Mouse (Mus musculus): ENCODE results near the gene Rundc3a. TPM values are rescaled to one million over a fixed set of nuclear protein-coding genes. Genes with fewer than 3 reads are reported as not detected.

Gene Rundc3a
- total RNA-seq, 1 experiment from 2014 or later = not detected

DNA sequence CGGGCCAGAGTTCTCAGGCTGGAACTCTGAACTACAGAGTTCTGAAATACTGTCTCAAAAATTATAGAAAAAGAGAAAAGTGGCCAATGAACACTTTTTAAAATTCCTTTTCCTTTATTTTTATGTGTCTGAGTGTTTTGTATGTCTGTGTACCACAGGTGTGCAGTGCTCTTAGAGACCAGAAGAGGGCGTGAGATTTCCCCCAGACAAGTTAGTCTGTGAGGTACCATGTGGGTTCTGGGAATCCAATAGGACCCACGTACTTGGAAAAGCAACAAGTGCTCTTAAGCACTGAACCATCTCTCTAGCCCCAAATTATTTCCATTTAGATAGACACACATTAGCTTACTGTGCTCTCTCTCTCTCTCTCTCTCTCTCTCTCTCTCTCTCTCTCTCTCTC, 48.2 kb downstream of the Rundc3a start:
- ATAC-seq (replicated peaks; ENCODE audit: insufficient number of reproducible peaks, low FRiP score, low TSS enrichment, poor library complexity, severe bottlenecking) = no peak

DNA sequence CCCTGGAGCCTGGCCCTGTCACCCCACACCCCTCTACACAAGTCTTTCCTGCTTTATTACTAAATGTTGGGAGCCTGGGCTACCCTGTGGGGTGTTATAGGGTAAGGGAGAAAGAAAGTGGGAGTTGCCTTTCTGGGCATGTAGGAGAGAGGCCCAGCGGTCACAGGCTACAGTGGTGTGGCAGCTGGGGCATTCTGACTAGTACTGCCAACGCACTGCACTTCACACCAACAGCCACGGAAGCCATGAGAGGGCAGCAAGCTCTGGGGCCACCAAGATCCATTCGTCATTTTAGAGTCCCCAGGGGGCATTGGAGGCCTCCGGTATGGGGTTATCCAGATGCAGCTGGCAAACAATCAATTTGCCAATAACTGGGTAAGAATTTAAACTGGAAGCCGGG, 48.9 kb downstream of the Rundc3a start:
- no peak for ATAC-seq (replicated peaks; ENCODE audit: insufficient number of reproducible peaks, low FRiP score, low TSS enrichment, poor library complexity, severe bottlenecking)

- no peak for ATAC-seq (replicated peaks; ENCODE audit: insufficient number of reproducible peaks, low FRiP score, low TSS enrichment, poor library complexity, severe bottlenecking)
These were observed 50.5 kb downstream of the Rundc3a start for GRCm38 (mm10) chr11:102443740-102444139.

- ATAC-seq (replicated peaks; ENCODE audit: insufficient number of reproducible peaks, low FRiP score, low TSS enrichment, poor library complexity, severe bottlenecking) = no peak
These were observed 51.1 kb downstream of the Rundc3a start for GRCm38 (mm10) chr11:102444321-102444720.

DNA sequence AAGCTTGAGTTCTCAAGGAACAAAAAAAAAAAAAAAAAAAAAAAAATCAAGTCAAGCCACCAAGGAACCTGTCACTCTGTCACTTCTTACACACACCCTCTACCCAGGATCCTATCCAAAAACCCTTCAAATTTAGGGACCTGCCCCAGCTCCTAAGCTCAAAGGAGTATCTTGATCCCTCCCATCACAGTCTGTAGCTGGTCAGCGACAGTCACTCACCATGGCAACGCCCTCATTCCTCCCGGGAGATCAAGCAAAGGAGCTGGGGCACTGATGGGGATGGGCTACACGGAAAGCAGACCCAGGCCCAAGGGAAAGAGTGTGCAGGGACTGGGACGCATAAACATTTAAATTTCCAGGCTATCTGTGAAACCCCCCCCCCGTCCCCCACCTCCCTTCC, 51.6 kb downstream of the Rundc3a start:
- ATAC-seq (replicated peaks; ENCODE audit: insufficient number of reproducible peaks, low FRiP score, low TSS enrichment, poor library complexity, severe bottlenecking) = no peak

DNA sequence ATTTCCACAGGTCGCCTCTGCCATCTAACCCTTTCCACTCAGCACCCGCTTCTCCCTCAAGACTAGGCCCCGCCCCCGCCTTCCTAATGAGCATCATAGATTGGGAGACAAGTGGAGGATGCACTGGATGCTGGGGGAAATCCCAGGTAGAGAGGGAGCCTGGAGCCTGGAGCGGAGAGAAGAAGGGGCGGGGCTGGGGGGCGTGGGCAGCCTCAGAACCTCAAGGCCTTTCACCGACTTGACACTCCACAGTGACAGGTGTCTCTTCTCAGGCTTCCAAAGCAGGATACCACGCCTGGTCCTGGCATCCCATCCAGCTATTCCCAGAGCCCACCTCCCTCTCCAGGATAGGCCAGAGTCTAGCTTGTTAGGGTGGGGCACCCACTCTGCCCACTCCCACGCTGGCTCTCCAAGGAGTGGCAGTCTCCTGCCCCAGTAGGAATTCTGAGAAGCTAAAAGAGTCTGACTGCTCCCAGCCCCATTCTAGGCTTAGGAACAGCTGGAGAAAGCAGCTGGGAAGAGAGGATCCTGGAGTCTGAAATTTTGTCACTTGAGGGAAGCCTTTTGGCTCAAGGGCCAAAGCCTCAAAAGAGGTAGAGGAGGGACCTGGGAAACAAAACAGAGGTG, 52.2 kb downstream of the Rundc3a start:
- ATAC-seq (replicated peaks; ENCODE audit: insufficient number of reproducible peaks, low FRiP score, low TSS enrichment, poor library complexity, severe bottlenecking) = no peak

DNA sequence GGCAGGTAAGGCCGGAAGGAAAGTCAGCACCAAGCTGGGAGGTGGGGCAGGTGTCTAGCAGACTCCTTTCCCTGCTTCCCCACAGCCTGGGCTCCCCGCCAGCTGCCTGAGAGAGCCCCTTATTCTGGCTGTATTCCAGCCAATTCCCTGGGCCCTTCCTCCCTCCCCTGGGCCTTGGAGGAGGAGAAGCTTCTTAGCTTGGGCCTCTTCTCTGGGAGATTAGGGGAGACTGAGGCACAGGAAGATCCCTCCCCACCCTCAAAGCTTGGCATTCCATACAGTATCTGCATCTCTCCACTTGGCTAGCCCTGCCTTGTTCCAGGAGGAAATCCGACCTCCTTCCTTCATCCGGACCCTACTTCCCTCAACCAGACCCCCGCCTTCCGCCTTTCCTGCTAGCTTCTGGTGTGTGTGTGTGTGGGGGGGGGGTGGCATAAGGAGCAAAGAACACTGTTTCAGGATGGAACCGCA, 52.7 kb downstream of the Rundc3a start:
- ATAC-seq (replicated peaks; ENCODE audit: insufficient number of reproducible peaks, low FRiP score, low TSS enrichment, poor library complexity, severe bottlenecking) = no peak

DNA sequence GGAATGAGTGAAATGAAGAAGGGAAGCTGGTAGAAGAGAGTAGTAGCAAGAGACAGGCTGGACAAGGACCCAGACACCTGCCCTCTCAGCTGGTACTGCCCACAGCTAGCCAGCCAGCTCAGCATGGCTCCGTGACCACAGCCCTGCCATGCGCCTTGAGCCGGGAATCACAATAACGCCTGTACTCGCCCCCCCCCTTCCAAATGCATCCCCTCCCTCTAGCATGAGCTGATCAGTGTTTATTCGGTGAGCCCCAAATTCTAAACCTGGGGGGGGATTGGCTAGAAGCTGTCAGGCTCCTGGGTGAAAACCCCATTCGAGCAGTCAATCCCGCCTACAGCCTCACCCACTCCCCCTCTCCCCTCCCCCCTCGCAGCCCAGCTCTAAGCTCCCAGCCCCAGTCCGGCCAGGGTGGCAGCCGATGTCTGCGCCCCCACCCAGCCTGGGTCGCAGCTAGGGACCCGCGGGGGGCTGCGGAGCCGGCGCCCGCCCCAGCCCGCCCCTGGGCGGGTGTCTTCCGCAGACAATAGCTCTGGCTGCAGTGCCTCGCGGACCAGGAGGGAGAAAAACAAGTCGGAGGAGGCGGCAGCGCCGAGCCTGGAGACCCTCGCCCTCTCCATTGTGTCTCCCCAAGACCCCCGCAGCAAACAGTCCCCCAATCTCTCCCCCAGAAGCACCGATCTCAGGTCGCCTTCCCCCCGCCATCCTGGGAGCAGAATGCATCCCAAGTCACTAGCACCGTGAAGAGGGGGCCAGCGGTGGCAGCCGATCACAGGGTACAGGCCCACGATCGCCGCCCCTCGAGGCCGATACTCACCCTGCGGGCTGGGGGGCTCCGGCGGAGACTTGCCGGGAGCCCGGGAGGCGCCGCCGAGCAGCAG, 53.6 kb downstream of the Rundc3a start:
- ATAC-seq (replicated peaks; ENCODE audit: insufficient number of reproducible peaks, low FRiP score, low TSS enrichment, poor library complexity, severe bottlenecking) = no peak

GRCm38 (mm10) chr11:102447497-102447896, 54.3 kb downstream of the Rundc3a start, which contains the start of gene Fam171a2:
Gene Fam171a2 (minus strand): TSS chr11:102447682.
- no peak for ATAC-seq (replicated peaks; ENCODE audit: insufficient number of reproducible peaks, low FRiP score, low TSS enrichment, poor library complexity, severe bottlenecking)

DNA sequence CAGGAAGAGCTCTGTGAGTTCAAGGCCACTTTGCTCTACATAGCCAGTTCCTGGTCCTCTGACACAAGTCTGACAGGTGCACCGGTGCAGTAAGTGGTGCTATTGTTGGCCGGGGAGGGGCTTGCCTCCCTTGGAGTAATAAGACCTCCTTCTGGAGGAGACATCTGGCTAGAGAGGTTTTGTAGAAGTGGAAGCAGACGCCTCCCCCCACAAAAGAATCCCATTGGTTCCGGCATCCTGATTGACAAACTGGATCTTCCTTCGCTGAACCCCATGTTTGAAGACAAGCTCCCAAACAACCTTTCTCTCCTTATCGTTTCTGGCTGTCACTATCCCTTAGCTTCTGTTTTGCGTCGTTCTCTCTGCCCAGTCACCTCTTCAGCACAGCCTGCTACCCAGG, 55.1 kb downstream of the Rundc3a start:
- ATAC-seq (replicated peaks; ENCODE audit: insufficient number of reproducible peaks, low FRiP score, low TSS enrichment, poor library complexity, severe bottlenecking) = no peak

DNA sequence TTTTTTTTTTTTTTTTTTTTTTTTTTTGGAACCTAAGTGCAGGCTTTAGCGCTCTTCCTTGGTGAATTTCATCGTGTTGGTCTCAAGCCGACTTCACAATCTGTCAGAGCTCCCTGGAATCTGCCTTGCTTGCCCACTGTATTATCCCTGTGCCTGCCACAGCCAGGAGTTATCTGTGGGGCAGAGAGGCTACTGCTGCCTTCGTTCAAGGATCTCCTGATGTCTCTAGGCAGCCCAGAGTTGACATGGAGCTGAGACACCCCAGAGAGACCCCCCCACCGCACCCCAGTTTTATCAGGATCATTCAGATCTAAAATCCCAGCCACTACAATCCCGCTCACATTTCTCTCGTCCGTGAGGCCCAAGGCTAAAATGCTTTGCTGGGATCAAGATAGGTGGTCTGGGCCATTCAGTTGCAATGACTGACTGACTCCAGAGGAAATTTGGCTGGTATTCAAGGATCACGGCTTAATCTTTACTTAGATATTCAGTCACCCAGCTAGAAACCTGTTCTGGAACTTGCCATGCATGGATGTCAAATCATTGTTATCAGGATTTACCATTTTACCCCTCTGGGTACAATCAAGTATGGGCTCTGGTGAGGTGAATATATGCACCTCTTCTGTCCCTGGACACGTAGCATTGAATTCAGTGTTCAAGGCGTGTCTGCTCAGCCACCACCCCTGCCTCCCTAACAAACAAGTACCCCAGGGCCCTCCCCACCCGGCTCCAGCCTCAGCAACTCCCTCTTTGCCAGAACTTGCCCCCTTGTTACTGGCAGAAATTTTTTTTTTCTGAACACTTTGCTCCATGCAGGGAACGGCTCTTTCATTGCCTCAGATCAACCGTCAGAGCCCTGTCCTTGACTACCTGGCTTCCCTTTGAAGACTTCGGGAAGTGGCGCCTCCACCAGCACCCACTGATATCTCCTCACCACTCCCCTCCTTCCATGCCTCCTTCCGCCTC, 56.1 kb downstream of the Rundc3a start:
- ATAC-seq (replicated peaks; ENCODE audit: insufficient number of reproducible peaks, low FRiP score, low TSS enrichment, poor library complexity, severe bottlenecking) = no peak

Other genes with a start within 250 kb of the Rundc3a start
- not detected in 3 replicates for gene Nags, start 247.9 kb upstream of the Rundc3a start, total RNA-seq (2017)
- 3.1 to 9.5 TPM (median 5.5 TPM) in 3 replicates for gene Tmem101, start 237.0 kb upstream of the Rundc3a start, total RNA-seq (2017)
- 26.7 to 93.0 TPM (median 26.9 TPM) in 3 replicates for gene Lsm12, start 208.1 kb upstream of the Rundc3a start, total RNA-seq (2017)
- gene G6pc3, start 203.8 kb upstream of the Rundc3a start, total RNA-seq (2017) = 6.1 to 10.7 TPM (median 9.1 TPM) in 3 replicates
- gene Hdac5, start 163.2 kb upstream of the Rundc3a start, total RNA-seq (2017) = 46.5 to 54.0 TPM (median 51.7 TPM) in 3 replicates
- gene BC030867, start 144.5 kb upstream of the Rundc3a start, total RNA-seq (2017) = not detected in 3 replicates
- gene Asb16, start 124.7 kb upstream of the Rundc3a start, total RNA-seq (2017) = not detected in 3 replicates
- gene Tmub2, start 108.5 kb upstream of the Rundc3a start, total RNA-seq (2017) = 25.7 to 34.3 TPM (median 26.5 TPM) in 3 replicates
- gene Atxn7l3, start 96.8 kb upstream of the Rundc3a start, total RNA-seq (2017) = 29.9 to 43.6 TPM (median 29.9 TPM) in 3 replicates
- gene Ubtf, start 73.7 kb upstream of the Rundc3a start, total RNA-seq (2017) = 160 to 166 TPM (median 161 TPM) in 3 replicates
- 2.2 to 10.4 TPM (median 8.0 TPM) in 3 replicates for gene Slc4a1, start 27.2 kb upstream of the Rundc3a start, total RNA-seq (2017)
- gene Slc25a39, start 14.5 kb downstream of the Rundc3a start, total RNA-seq (2017) = 20.2 to 30.1 TPM (median 25.0 TPM) in 3 replicates
- gene Grn, start 36.9 kb downstream of the Rundc3a start, total RNA-seq (2017) = 62.3 to 97.9 TPM (median 97.8 TPM) in 3 replicates
- not detected in 3 replicates for gene Fam171a2, start 54.3 kb downstream of the Rundc3a start, total RNA-seq (2017)
- gene Itga2b, start 76.7 kb downstream of the Rundc3a start, total RNA-seq (2017) = 50.3 to 142 TPM (median 82.3 TPM) in 3 replicates
- 25.6 to 52.6 TPM (median 34.8 TPM) in 3 replicates for gene Gpatch8, start 163.0 kb downstream of the Rundc3a start, total RNA-seq (2017)
- gene Gm11627, start 186.1 kb downstream of the Rundc3a start, total RNA-seq (2017) = not detected in 3 replicates
- gene Fzd2, start 211.0 kb downstream of the Rundc3a start, total RNA-seq (2017) = not detected in 3 replicates